In genomic region chr6:28827565-28827964, GRCm38 (mm10) we compare ENCODE assay signal across 13 mouse cellular contexts. TPM values are rescaled to one million over a fixed set of nuclear protein-coding genes. Genes with fewer than 3 reads are reported as not detected.
DNase-seq lines count a peak whose midpoint lies in the region; ATAC-seq and TF ChIP-seq lines count a peak whose summit lies in the region.
"Had no signal": no experiment of that assay in that cellular context is flagged by ENCODE, and none has a peak within 500 bp of the region (broad histone marks: within the 10 kb centered on the region; RNA-seq: fewer than 3 reads in every experiment).

No protein-coding gene starts in this region.

- WGBS in cerebellum, adult 2 months: 2% methylated on average over 3 of the region's 3 CpGs
- WGBS in forebrain, postnatal 0 days: 8% methylated on average over 3 of the region's 3 CpGs
- WGBS in midbrain, embryonic 14.5 days: 14% methylated on average over 3 of the region's 3 CpGs

- in situ Hi-C loops in ES-E14 (cut with MboI; ENCODE audit: low sequenced_read_pairs in 2 of 2, unreplicated experiment in 2 of 2): no loop called here

- peak overlapping the region; percentile 68 for H3K27ac ChIP-seq in cerebellum, adult 2 months (ENCODE audit: insufficient read depth, low read length)
- H3K27ac ChIP-seq in ES-E14 (ENCODE audit: insufficient read depth, low read depth, low read length, poor library complexity, severe bottlenecking): no peak overlapping the region
- H3K27ac ChIP-seq in forebrain, postnatal 0 days (ENCODE audit: low read depth, low read length): 0 out of 2 replicates have a peak overlapping the region, but pooled peaks have one; percentile 2
- H3K27ac ChIP-seq in midbrain, embryonic 14.5 days (replicated peaks; ENCODE audit: low read depth, low read length): peak overlapping the region; percentile 41; the same call in 1 of the 2 replicates
- H3K27ac ChIP-seq: embryonic facial prominence, embryonic 15.5 days; gastrocnemius, adult 2 months; intestine, embryonic 15.5 days; liver, embryonic 15.5 days had no signal

- ATAC-seq in forebrain, postnatal 0 days: no peak
- no peak for ATAC-seq in midbrain, embryonic 14.5 days (ENCODE audit: low FRiP score, low TSS enrichment)
- ATAC-seq in megakaryocyte-erythroid progenitor cell, adult 5-6 weeks (replicated peaks; ENCODE audit: low FRiP score, low TSS enrichment, poor library complexity, severe bottlenecking): no peak
- ATAC-seq: intestine, embryonic 15.5 days had no signal

- H3K4me1 ChIP-seq in cerebellum, adult 2 months (ENCODE audit: control insufficient read depth, insufficient read depth, low read length): peaks cover 28% of the 10 kb centered on the region
- peaks cover 0 to 8% of the 10 kb centered on the region in 2 experiments; a peak in 2 of 4 replicates for H3K4me1 ChIP-seq in ES-E14 (ENCODE audit: control insufficient read depth in 2 of 2, insufficient read depth in 2 of 2, low read length in 2 of 2, poor library complexity in 1 of 2)
- H3K4me1 ChIP-seq in forebrain, postnatal 0 days (ENCODE audit: insufficient read depth): peaks cover 37% of the 10 kb centered on the region
- H3K4me1 ChIP-seq in midbrain, embryonic 14.5 days (ENCODE audit: control insufficient read depth, insufficient read depth, low read length): peaks cover 63% of the 10 kb centered on the region

- no peaks in the 10 kb centered on the region for H3K9me3 ChIP-seq in ES-E14 (ENCODE audit: control insufficient read depth, insufficient read depth, low read depth, low read length)
- no peaks in the 10 kb centered on the region for H3K9me3 ChIP-seq in forebrain, postnatal 0 days (ENCODE audit: low read length)
- no peaks in the 10 kb centered on the region for H3K9me3 ChIP-seq in midbrain, embryonic 14.5 days (ENCODE audit: control insufficient read depth, low read length)
- H3K9me3 ChIP-seq: embryonic facial prominence, embryonic 15.5 days; intestine, embryonic 15.5 days; liver, embryonic 15.5 days had no signal

- no peak for TF ChIP-seq CTCF in cerebellum, adult 2 months (IDR thresholded peaks at IDR 0.05; ENCODE audit: borderline replicate concordance, insufficient read depth, low read depth, low read length)
- TF ChIP-seq CTCF in forebrain, postnatal 0 days (IDR thresholded peaks at IDR 0.05; ENCODE audit: low read depth): no peak

- peak overlapping the region; percentile 96 for H3K4me2 ChIP-seq in forebrain, postnatal 0 days (ENCODE audit: low read depth)
- peak overlapping the region; percentile 97 for H3K4me2 ChIP-seq in midbrain, embryonic 14.5 days (ENCODE audit: low read length)
- H3K4me2 ChIP-seq: embryonic facial prominence, embryonic 15.5 days; intestine, embryonic 15.5 days; liver, embryonic 15.5 days had no signal

- TF ChIP-seq POLR2A in cerebellum, adult 2 months (IDR thresholded peaks at IDR 0.05; ENCODE audit: borderline replicate concordance, insufficient read depth, low read length): no peak

- peak; percentile 55 to 58 for DNase-seq in cerebellum, adult 2 months
- DNase-seq in cerebellum, adult 9-10 months: no peak
- DNase-seq in ES-E14 (ENCODE audit: low read depth, low spot score): no peak
- no peak for DNase-seq in forebrain, postnatal 0 days
- peak; percentile 28 for DNase-seq in midbrain, embryonic 14.5 days
- DNase-seq in spleen, postnatal 14 days (ENCODE audit: low spot score in 2 of 2): no peak
- DNase-seq in B cell, adult 2 months: no peak
- DNase-seq: gastrocnemius, adult 2 months; right cerebral cortex, adult 18-20 months had no signal

- peak overlapping the region; percentile 60 for H3K4me3 ChIP-seq in cerebellum, adult 2 months (replicated peaks; ENCODE audit: insufficient read depth, low read depth, low read length)
- no peak overlapping the region for H3K4me3 ChIP-seq in ES-E14 (ENCODE audit: insufficient read depth in 1 of 2, low read depth in 1 of 2, low read length in 2 of 2, poor library complexity in 1 of 2, severe bottlenecking in 1 of 2)
- H3K4me3 ChIP-seq in forebrain, postnatal 0 days (ENCODE audit: low read depth, low read length): peak overlapping the region; percentile 39
- peak overlapping the region; percentile 37 for H3K4me3 ChIP-seq in midbrain, embryonic 14.5 days (replicated peaks; ENCODE audit: low read depth, low read length)
- H3K4me3 ChIP-seq: embryonic facial prominence, embryonic 15.5 days; gastrocnemius, adult 2 months; intestine, embryonic 15.5 days; liver, embryonic 15.5 days had no signal

- no peak overlapping the region for H3K9ac ChIP-seq in ES-E14 (ENCODE audit: insufficient read depth, low read depth, low read length, poor library complexity, severe bottlenecking)
- H3K9ac ChIP-seq in forebrain, postnatal 0 days: peak overlapping the region; percentile 26
- peak overlapping the region; percentile 50 for H3K9ac ChIP-seq in midbrain, embryonic 14.5 days (replicated peaks; ENCODE audit: low read length)
- H3K9ac ChIP-seq: embryonic facial prominence, embryonic 15.5 days; intestine, embryonic 15.5 days; liver, embryonic 15.5 days had no signal

- no peaks in the 10 kb centered on the region for H3K27me3 ChIP-seq in cerebellum, adult 2 months (ENCODE audit: control insufficient read depth, insufficient read depth, low read length)
- H3K27me3 ChIP-seq in forebrain, postnatal 0 days (ENCODE audit: insufficient read depth, low read length): no peaks in the 10 kb centered on the region
- H3K27me3 ChIP-seq in midbrain, embryonic 14.5 days (ENCODE audit: control insufficient read depth, insufficient read depth, low read length): no peaks in the 10 kb centered on the region

- H3K36me3 ChIP-seq in ES-E14 (ENCODE audit: control insufficient read depth, insufficient read depth, low read length, poor library complexity, severe bottlenecking): no peaks in the 10 kb centered on the region; the same call in 1 of the 2 replicates
- H3K36me3 ChIP-seq in forebrain, postnatal 0 days (ENCODE audit: insufficient read depth): no peaks in the 10 kb centered on the region
- peaks cover 11% of the 10 kb centered on the region for H3K36me3 ChIP-seq in midbrain, embryonic 14.5 days (ENCODE audit: control insufficient read depth, insufficient read depth, low read length)
- H3K36me3 ChIP-seq: intestine, embryonic 15.5 days; liver, embryonic 15.5 days had no signal

TF ChIP-seq in ES-E14, 5 proteins besides CTCF, POLR2A, EP300 and RAD21:
- no peak for TF ChIP-seq CHD2 (IDR thresholded peaks at IDR 0.05; ENCODE audit: low read depth, low read length)
- TF ChIP-seq ZC3H11A (IDR thresholded peaks at IDR 0.05; ENCODE audit: borderline replicate concordance, low read depth, low read length): no peak
- TF ChIP-seq ZNF384 (IDR thresholded peaks at IDR 0.05; ENCODE audit: low read depth, low read length): no peak
- TF ChIP-seq MAFK (IDR thresholded peaks at IDR 0.05; ENCODE audit: insufficient read depth, low read depth, low read length): 0 out of 2 replicates have a peak, but pooled peaks have one; percentile 6
- no peak for TF ChIP-seq HCFC1 (IDR thresholded peaks at IDR 0.05; ENCODE audit: borderline replicate concordance, insufficient read depth, low read length)
TF ChIP-seq in ES-E14: peak in this region for 1.

RNA-seq across cellular contexts. Expression of gene Lrrc4, which starts 4.0 kb away (rescaled TPM):
- 51.6 and 58.0 TPM in 2 replicates for polyA plus RNA-seq in cerebellum, adult 2 months (2012; rRNA removed)
- 0.85 and 1.2 TPM in 2 replicates for total RNA-seq in ES-E14 (2012; rRNA removed)
- total RNA-seq in forebrain, postnatal 0 days (2014; rRNA removed): 32.9 and 37.1 TPM in 2 replicates
- 4.0 and 5.4 TPM in 2 replicates for polyA plus RNA-seq in forebrain, postnatal 0 days (2015; fragmentation: Nextera tagmentation; extraction: Ambion mirVana)
- polyA plus RNA-seq in midbrain, embryonic 14.5 days (2014; fragmentation: Nextera tagmentation; extraction: Ambion mirVana): 7.5 and 8.3 TPM in 2 replicates
- total RNA-seq in megakaryocyte-erythroid progenitor cell, adult 5-6 weeks (2014; fragmentation: Nextera tagmentation): not detected in 2 replicates
- total RNA-seq in megakaryocyte-erythroid progenitor cell, adult 5-6 weeks (2017): 0.05 TPM in 1 of 2 replicates, not detected in the other

Comparison
In these comparisons a context has a peak if more than half of its experiments do, and no peak if none do; other contexts are left out.
1. DNase-seq: peak in cerebellum, adult 2 months (2 of 2) and midbrain, embryonic 14.5 days (single experiment); none in cerebellum, adult 9-10 months (single experiment), ES-E14 (single experiment), forebrain, postnatal 0 days (single experiment), spleen, postnatal 14 days (0 of 2) and B cell, adult 2 months (0 of 2).
2. H3K4me3 ChIP-seq: peak in cerebellum, adult 2 months (single experiment), forebrain, postnatal 0 days (single experiment) and midbrain, embryonic 14.5 days (single experiment); none in ES-E14 (0 of 2).
3. RNA of gene Lrrc4, which starts 4.0 kb away (total RNA-seq): 32.9 to 37.1 TPM in forebrain, postnatal 0 days; 0.85 to 1.2 TPM in ES-E14 and 0.05 TPM in megakaryocyte-erythroid progenitor cell, adult 5-6 weeks; every median in the first group is over 10 times any median in the second.